Mouse (Mus musculus): ENCODE measurements around the gene Palld.

Gene Palld

DNA sequence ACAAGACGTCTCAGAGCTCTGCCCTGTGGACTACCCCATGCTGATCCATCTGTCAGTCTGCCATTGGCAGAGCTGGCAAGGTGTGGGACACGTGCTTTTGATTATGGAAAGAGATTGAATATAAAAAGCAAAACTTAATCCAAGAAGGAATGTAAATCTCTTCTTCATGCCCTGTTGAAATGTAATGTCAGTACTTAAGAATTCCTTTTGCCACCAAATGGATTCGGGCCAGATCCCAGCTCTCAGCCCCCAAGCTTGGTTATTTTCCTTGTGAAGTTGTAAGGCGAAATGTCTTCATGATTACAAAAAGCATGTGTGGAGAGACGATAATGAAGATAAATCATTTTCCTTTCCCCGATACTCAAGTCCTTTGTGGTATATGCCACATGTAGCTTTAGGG lies 126.6 kb downstream of the Palld start:
- DNase-seq (ENCODE audit: low read depth, low spot score) = no peak

- no peak for DNase-seq (ENCODE audit: low read depth, low spot score)
These were observed 128.3 kb downstream of the Palld start for GRCm38 (mm10) chr8:61774161-61774560.

DNA sequence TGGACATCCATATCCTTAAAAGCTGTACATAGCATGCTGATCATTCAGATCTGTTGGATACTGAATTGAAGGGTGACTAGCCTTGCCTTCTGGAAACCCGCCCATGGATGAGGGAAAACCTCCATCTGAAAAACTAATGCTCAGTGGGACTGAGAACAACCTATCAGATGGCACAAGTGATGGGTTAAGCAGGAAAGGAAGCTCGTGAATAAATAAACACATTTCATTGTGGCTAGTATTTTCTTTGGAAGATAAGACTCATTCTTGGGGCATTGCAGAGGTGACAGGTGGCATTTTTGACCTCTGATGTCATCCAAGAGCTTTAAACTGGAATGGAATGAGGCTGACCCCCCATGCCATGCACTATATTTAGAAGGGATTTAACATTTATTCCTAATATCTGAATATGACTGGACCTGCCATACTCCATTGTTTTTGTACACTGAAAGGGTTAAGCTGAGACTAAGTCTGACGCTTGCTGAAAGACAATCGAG lies 128.8 kb downstream of the Palld start:
- no peak for DNase-seq (ENCODE audit: low read depth, low spot score)

DNA sequence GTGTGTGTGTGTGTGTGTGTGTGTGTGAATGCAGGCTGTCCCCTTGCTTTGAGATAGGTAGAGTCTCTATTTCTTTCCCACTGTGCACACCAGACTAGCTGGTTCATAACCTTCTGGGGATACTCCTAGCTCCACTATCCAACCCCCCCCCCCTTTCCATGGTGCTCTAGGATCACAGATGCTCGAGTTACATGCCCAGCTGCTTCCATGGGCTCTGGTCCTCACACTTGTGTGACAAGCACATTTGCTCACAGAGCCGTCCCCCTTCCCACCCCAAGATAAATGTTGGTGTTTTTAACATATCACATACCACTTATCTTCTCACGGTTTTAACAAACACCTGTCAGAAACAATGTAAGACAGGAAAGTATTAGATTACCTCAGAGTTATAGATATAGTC lies 131.2 kb downstream of the Palld start:
- DNase-seq (ENCODE audit: low read depth, low spot score) = no peak

DNA sequence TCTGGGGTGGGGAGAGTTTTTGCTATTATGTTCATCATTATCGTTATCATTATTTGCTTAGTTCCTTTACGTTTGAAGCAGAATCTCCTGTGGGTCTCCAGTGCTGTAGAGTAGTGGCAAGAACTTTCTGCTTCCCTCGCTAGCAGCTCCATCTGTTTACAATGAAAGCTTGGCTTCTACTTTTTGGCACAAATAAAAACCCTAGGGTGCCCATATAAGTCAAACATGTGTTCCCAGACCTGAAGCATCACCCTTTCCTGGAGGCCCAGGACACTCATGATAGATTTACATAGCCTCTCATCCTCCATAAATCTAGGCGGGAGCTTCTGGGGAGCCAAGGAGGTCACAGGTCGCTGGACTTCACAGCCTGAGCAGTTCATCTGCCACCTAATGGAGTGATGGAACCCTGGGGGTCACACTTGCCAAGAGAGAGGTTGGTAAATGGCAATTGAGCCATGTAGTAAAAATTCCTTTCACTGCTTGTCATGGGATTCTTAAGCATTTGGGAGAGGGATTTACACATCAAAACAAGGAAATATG lies 133.1 kb downstream of the Palld start:
- DNase-seq (ENCODE audit: low read depth, low spot score) = no peak

GRCm38 (mm10) chr8:61760190-61760578 lies 142.3 kb downstream of the Palld start:
- DNase-seq (ENCODE audit: low read depth, low spot score) = no peak

DNA sequence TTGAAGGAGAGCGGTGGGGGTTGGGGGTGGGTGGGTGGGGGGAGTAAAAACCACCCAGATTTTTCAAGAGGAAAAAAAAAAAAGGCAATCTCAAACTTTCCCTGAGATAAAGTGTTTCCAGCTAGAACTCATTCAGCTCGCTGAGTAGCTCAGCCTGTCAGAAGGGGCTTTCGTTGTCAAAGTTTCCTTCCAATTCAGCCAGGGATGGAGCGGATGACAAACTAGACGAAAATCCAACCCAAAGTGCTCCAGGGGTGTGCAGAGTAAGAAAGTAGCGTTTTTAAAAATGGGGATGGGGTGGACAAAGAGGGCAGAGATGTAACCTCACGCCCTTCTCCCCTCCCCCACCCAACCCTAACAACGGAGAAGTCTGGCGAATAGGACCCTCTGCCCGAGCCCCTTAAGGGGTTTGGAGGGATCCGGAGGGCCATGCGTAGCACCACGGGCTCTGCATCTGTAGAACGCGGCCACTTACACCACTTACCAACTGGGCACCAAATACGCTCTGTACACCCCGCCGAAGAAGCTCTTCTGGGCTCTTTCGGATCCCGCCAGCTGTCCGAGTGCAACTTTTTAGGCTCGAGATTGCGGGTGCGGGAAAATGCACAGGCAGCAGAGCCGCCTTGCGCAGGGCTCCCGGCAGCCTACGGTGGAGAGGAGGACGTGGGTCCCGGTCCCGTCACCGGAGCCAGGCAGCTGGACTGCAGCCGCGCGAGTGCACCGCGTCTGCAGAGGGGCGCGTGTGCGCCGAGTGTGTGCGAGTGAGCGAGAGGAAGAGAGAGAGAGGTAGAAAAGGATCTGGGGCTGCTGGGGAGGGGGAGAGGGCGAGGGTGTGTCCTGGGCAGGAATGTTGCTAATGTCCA lies 142.9 kb downstream of the Palld start:
- DNase-seq (ENCODE audit: low read depth, low spot score) = no peak

GRCm38 (mm10) chr8:61758686-61759326 lies 143.7 kb downstream of the Palld start:
- no peak for DNase-seq (ENCODE audit: low read depth, low spot score)

DNA sequence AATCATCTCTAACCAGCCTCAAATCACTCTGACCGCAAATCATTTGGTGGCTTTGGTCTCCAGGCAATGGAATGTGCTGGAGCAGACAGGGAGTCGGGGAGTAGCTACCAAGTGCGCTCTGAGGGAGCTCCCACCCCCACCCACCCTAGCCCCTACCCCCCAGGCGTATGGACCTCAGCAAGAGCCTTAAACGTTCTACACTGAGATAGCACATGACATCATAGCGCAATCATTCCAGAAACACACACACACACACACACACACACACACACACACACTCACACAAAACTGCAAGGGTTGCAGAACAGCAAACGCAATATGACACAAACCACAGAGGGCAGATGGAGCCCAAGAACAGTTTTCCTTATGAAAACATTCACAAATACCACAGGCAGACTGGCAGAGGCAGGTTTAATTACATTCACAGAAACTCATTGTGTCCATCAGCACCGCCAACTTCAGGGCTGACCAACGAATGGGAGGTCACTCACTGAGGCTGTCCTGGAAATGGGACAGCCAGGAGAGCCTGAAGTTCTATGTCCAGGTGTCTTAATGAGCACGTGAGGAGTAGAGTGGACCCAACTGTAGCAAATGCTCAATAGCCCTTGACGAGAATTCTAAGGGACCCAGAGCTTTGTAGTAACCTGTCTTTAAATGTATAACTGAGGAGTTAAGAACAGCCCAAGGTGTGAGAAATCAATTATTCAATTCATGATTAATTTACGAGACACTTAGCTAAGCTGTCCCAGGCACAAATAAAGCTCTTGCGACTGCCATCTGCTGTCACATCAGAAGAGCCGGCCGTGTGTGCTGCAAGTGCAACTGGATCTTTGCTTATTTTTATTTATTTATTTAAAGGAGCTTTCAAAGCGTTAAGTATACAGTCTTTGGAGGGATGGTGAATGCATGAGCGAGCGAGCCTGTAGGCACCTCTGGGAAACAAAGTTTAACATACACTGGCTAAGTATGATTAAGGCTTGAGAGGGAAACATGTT lies 145.2 kb downstream of the Palld start:
- no peak for DNase-seq (ENCODE audit: low read depth, low spot score)

GRCm38 (mm10) chr8:61755186-61755585 lies 147.3 kb downstream of the Palld start:
- no peak for DNase-seq (ENCODE audit: low read depth, low spot score)

DNA sequence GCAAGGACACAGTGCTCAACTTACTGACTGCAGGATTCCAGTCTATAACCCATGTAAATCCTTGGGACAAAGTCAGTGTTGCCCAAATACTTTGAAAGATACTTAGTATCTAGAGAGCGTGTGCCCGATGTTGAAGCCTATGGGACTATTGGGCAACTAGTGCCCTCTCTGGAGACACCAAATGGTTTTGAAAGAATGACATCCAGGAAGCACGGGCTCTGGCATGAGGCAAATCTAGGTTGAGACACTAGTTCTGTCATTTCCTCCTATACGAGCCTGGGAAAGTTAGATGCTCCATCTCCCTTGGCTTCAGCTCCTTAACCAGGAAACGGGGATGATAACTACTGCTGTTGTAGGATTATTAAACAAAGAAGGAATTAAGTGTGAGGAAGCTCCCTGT lies 155.4 kb downstream of the Palld start:
- DNase-seq (ENCODE audit: low read depth, low spot score) = no peak

DNA sequence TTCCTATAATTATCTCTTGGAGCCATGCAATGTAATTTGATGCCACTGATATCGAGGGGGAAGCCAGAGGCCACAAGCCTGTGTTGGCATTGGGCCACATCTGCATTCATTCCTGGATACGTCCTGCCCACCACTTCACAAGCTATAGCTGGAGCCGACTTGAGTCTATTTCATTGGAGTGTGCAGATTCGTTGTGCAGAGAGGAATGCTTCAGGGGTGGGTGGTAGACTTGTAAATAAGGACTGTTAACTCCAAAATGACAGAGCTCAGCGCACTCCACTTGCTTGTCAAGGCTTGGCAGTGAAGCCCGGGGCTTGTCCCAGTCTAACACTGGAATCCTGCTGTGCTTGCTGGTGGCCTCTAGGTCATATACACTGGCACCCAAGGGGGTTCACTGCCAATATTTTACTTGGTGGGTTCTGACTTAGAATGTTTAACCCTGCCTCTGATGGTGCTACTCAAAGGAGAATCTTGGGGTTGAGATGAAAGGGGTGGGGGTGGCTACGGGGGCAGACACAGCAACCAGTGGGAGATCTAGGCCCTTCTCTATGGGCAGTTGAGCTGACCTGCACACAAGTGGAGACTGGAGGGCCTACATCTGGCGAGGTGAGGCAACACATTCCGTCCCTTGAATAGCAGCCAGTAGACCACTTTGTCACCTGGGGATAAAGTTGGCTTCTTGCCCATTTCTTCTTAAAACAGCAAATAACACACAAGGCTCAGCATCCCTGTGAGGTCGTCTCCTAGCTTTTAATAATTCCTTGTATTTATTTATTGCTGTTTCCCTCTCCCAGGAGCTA lies 157.1 kb downstream of the Palld start:
- no peak for DNase-seq (ENCODE audit: low read depth, low spot score)

- no peak for DNase-seq (ENCODE audit: low read depth, low spot score)
These were observed 158.5 kb downstream of the Palld start for GRCm38 (mm10) chr8:61743764-61744562.

GRCm38 (mm10) chr8:61737465-61737864 lies 165.0 kb downstream of the Palld start:
- no peak for DNase-seq (ENCODE audit: low read depth, low spot score)

DNA sequence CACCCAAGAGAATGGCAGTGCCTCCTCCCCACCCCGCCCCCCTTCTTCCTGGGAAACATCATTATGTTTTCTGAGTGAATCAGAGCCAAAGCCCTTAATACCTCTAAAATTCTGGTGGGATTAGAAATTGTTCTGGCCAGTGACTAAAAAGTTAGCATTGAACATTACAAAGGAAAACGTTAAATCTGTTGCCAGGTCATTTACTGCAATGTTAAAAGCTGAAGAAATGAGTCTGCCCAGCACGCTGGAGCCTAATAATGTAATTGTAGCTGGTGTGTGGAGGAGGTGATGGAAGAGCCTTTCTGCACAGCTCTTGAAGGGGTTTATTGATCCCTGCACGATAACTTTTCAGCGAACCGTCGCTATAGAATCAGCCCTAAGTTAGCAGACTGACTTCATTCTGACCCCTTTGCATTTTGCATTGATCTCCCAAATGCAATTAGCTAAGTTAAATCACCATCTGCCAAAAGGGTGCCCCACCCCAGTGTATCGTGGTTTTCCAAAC lies 165.7 kb downstream of the Palld start:
- DNase-seq (ENCODE audit: low read depth, low spot score) = no peak

DNA sequence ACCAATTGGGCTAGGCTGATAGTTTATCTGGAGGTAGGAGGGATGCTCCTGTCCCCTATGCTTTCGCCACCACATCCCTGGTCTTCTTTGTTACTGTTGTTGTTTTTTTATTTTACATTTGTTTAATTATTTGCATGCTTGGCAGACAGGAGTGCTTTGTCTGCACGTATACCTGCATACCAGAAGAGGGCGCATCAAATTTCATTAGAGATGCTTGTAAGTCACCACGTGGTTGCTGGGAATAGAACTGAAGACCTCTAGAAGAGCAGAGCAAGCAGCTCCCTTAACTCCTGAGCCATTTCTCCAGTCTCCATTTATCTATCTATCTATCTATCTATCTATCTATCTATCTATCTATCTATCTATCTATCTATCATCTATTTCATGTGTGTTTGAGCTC lies 166.4 kb downstream of the Palld start:
- DNase-seq (ENCODE audit: low read depth, low spot score) = no peak

DNA sequence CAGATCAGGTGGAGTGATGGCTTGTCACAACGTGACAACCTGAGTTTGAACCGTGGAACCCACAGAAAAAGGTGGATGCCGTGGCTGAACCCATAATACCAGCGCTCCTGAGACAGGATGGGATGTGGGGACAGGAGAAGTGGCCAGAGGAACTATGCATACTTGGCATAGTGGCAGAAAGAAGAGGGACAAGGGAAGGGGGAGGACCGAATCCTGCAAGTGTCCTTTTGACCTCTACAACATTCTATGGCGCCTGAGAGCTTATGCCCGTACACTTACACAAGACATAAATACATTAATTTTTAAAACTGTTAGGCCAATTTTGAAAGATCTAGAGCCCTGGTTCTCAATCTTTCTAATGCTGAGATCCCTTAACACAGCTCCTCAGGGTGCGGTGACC lies 168.3 kb downstream of the Palld start:
- DNase-seq (ENCODE audit: low read depth, low spot score) = no peak

DNA sequence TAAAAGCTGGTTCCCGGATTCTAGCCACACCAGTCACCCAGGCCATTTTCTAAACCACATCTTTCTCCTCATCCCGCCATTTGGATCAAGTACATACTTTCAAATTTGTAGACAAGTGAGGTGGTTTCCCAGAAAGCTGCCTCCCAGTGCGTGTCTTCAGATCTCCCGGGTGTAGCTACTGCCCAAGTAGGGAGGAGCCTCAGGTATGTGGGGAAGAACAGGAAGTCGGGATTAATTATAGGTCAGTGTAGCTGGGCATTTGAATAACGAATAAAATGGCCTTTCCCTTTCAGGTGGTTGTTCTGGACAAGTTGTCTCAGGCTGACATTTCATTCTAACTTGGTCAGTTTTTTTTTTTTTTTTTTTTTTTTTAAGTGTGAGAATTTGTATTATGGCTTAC lies 170.3 kb downstream of the Palld start:
- DNase-seq (ENCODE audit: low read depth, low spot score) = no peak

DNA sequence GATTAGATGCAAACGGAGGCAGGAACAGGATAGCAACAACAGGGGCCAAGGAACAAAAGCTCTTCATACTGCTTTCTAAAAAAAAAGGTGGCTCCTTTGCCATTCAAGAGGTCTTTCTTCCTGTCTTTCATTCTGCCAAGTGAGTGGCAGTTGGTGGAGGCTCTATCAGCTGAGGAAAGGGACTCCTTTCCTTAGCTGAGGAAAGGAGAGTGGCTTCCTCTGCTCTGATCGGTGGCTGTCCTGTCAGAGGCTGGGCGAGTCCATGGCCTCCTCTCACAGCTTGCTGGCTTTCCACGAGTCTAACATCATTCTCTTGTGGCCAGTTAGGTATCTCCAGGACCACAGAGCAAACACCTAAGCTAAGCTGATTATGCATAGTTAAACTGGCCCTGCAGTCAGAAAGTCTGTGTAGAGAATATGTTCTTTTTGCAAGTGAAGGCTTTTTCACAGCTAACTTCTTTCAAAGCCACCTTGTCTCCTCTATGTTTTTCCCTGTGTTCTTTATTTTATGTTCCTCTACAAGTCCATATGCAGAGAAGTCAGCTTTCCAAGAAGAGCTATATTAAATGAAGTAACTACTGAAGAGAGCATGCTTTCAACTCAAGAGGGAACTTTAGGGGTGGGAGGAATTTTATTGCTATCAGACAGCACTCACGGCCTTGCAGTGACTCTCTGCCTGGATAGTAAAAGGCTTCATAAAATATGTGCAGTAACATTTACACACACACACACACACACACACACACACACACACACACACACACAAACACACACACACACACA lies 171.0 kb downstream of the Palld start:
- no peak for DNase-seq (ENCODE audit: low read depth, low spot score)
